Mouse (Mus musculus) adrenal gland, postnatal 4 days (tissue): Measurements from ENCODE around the gene Sdr16c6. TPM values are rescaled to one million over a fixed set of nuclear protein-coding genes. Genes with fewer than 3 reads are reported as not detected.

Experiments
- DNase-seq, 2 experiments: peaks; one replicate each; pipeline ENCODE4 v3.0.0; 2021 to 2022; ENCODE audit warnings: low spot score in 2 of 2, mixed read lengths in 2 of 2
- long read RNA-seq, 2 experiments: library from polyadenylated mRNA; stranded (forward); transcript quantifications; one replicate each; pipeline ENCODE4 v2.0.0; 2021
- total RNA-seq, 2 experiments: library from RNA; stranded (reverse); gene quantifications; 2 replicates each; pipeline ENCODE4 v1.2.3; 2021

Sdr16c6 gene
- total RNA-seq = not detected
- long read RNA-seq, experiment 1 = 0 reads
- long read RNA-seq, experiment 2 = 0 reads

DNA sequence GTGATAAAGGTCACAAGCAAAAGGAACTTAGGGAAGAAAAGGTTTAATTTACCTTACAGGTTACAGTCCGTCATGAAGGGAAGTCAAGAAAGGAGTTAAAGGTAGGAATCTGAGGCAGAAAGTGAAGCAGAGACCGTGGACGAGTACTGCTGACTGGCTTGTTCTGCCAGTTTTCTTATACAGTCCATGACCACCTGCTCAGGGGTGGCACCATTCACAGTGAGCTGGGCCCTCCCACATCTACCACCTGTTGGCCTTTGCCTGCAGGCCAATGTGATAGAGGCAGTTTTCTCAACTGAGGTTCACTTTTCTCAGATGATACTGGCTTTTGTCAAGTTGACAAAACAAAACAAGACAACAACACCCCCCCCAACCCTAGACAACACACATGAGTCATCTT is at the start of gene Sdr16c6:
Gene Sdr16c6, minus strand, starts transcription at position 151 of the 400 bp plus-strand sequence.
- DNase-seq = no peak

DNA sequence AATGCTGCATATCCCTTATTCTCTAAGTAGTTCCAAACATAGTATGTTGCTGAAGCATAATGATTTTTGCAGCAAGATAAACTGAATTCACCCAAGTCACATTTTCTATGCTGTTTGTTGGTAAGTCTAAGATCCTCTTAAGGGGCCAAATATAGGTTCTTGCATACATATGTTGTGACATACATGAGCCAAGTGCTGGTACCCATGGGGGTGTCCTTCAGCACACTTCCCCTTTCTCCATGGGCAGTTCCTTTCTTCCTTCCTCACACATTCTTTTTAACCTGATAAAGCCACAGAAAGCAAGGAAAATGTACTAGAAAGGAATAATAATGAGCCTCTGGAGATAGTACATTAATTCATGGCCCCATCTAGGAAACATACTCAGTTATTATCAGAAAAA is 2.9 kb upstream of the Sdr16c6 start:
- DNase-seq = no peak

GRCm38 (mm10) chr4:4079132-4079531 is 1.8 kb upstream of the Sdr16c6 start:
- DNase-seq = no peak

GRCm38 (mm10) chr4:4076001-4076400 is 1.3 kb downstream of the Sdr16c6 start:
- no peak for DNase-seq

Other genes with a start within 250 kb of the Sdr16c6 start
- 100 to 1,000 TPM; 464 to 487 TPM for gene Gm11808, start 103.9 kb downstream of the Sdr16c6 start, total RNA-seq